Mouse (Mus musculus) midbrain, embryonic 13.5 days (tissue): ENCODE results near the gene Alcam. TPM values are rescaled to one million over a fixed set of nuclear protein-coding genes. Genes with fewer than 3 reads are reported as not detected.

ENCODE experiments used
- ATAC-seq: fragments of 200-750 bp; cut with Nextera tagmentation; 2 replicates; pipeline ENCODE4 v1.8.0; 2017; ENCODE audit warnings: mild to moderate bottlenecking, moderate TSS enrichment, moderate library complexity
- H3K27ac ChIP-seq: fragments of 300-500 bp; sonication (generic); 2 replicates; pipeline ENCODE4 v1.5.1; 2015; ENCODE audit warnings: inconsistent platforms, mild to moderate bottlenecking, moderate library complexity
- H3K27me3 ChIP-seq: fragments of 300-500 bp; sonication (generic); 2 replicates; pipeline ENCODE4 v1.6.1; 2015; ENCODE audit warnings: mild to moderate bottlenecking, inconsistent platforms
- H3K36me3 ChIP-seq: fragments of 300-500 bp; sonication (generic); 2 replicates; pipeline ENCODE4 v1.6.1; 2015; ENCODE audit warnings: mild to moderate bottlenecking, inconsistent platforms
- H3K4me1 ChIP-seq: fragments of 300-500 bp; sonication (generic); replicated peaks from 2 replicates; pipeline ENCODE4 v1.6.1; 2015; ENCODE audit warnings: inconsistent platforms
- H3K4me2 ChIP-seq: fragments of 300-500 bp; sonication (generic); replicated peaks from 2 replicates; pipeline ENCODE4 v1.6.1; 2015; ENCODE audit warnings: moderate library complexity, mild to moderate bottlenecking, inconsistent platforms
- H3K4me3 ChIP-seq: fragments of 300-500 bp; sonication (generic); replicated peaks from 2 replicates; pipeline ENCODE4 v1.5.1; 2015; ENCODE audit warnings: mild to moderate bottlenecking, inconsistent platforms
- H3K9ac ChIP-seq: fragments of 300-500 bp; sonication (generic); replicated peaks from 2 replicates; pipeline ENCODE4 v1.6.1; 2015; ENCODE audit warnings: mild to moderate bottlenecking, inconsistent platforms
- H3K9me3 ChIP-seq: fragments of 300-500 bp; sonication (generic); 2 replicates; pipeline ENCODE4 v1.6.1; 2016; ENCODE audit warnings: mild to moderate bottlenecking, inconsistent platforms
- WGBS: fragments of 180-500 bp; shearing (Covaris S2); methylation state at CpG from one replicate; pipeline ENCODE4 v1.1.7; 2015; 5-methylcytosine and 5-hydroxymethylcytosine counted together
- polyA plus RNA-seq: library from polyadenylated mRNA; unstranded; fragments of >200 nt; fragmentation: Nextera tagmentation; extraction: Ambion mirVana; gene quantifications from 2 replicates; pipeline ENCODE4 v1.2.1, GENCODE M21; 2015

The Alcam gene
- polyA plus RNA-seq, 1 experiment from 2014 or later: 13.7 TPM

- Histone ChIP-seq H3K9ac (no peak overlapping the region), H3K27ac (no peak overlapping the region), H3K27me3 (no peaks in the 10 kb centered on the region), H3K4me1 (no peaks in the 10 kb centered on the region), H3K4me3 (no peak overlapping the region), H3K36me3 (no peaks in the 10 kb centered on the region), H3K9me3 (no peaks in the 10 kb centered on the region), H3K4me2 (no peak overlapping the region)
- 87% methylated on average over 3 of the region's 3 CpGs for WGBS
- ATAC-seq: no peak
Observed at GRCm38 (mm10) chr16:52399112-52399511, 54.8 kb downstream of the Alcam start.

DNA sequence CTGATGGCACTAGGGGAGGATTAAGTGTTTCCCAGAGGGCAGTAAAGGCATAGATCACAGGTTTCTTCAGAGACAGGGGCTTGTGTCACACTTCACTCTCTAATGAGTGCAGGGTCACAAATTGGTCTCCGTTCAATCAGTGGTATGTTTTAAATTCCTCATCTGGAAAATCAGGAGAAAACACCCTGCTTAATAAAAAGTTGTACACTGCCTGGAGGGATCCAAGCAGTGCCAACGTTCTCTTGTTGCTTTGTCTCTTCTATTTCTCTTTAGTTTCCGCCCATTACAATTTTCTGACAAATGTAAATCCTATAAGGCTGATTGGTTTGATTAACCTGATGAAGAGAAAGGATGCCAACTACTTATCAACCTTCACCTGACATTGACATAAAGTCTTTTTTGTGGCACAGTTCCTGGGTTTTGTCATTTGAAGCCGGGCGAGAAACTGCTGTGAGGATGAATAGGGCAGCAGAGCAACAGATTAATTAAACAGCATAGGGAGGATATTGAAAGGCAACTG lies 67.0 kb downstream of the Alcam start:
- no peak for ATAC-seq
- H3K27ac ChIP-seq: no peak overlapping the region
- 54% methylated on average over 5 of the region's 5 CpGs for WGBS

GRCm38 (mm10) chr16:52383456-52384185 lies 70.3 kb downstream of the Alcam start:
- Histone ChIP-seq H3K4me3 (no peak overlapping the region), H3K9me3 (no peaks in the 10 kb centered on the region), H3K36me3 (no peaks in the 10 kb centered on the region), H3K4me1 (peaks cover 6% of the 10 kb centered on the region), H3K9ac (no peak overlapping the region), H3K4me2 (no peak overlapping the region), H3K27me3 (no peaks in the 10 kb centered on the region), H3K27ac (no peak overlapping the region)
- 61% methylated on average over 13 of the region's 13 CpGs for WGBS
- ATAC-seq: 0 out of 2 replicates have a peak, but pooled peaks have one; percentile 34

More for the DNA sequence above, 67.0 kb downstream of the Alcam start:
- Histone ChIP-seq H3K9me3 (no peaks in the 10 kb centered on the region), H3K4me1 (peaks cover 6% of the 10 kb centered on the region), H3K4me2 (no peak overlapping the region), H3K4me3 (no peak overlapping the region), H3K9ac (no peak overlapping the region), H3K27me3 (no peaks in the 10 kb centered on the region), H3K36me3 (no peaks in the 10 kb centered on the region)

DNA sequence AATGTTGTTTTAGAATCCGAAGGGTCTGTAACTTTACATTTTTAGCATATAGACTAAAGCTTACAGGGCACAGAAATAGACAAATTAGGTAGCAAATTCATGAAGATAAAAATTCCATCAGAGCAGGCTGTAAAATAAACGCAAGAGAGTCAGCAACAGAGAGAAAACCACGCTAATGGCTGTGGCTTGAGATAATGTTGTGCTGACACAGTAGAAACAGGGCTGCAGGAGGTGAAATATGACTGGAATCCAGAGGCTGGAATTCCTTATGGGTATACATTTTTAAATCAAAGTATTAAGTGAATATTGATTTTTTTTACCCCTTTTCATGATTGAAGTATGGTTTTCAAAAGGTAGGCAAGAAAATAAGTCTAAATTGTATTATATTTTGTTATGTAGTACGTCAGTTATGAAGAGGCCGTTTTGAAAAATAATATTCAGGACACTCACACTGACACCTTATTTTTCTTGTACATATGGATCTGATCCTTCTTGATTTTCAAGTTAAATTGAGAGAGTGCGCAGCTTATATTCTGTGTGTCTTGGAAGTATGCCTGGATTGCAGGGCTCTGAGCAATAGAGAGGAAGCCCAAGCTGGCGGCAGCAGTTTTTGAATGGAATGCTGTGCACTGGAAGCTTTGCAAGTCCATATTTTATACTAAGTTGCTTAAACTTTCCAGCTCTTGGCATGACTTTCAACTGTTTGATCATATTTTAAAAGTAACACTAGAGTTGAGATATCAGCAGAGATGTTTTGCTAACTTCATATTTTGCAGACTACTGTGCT lies 74.9 kb downstream of the Alcam start:
- Histone ChIP-seq H3K36me3 (no peaks in the 10 kb centered on the region), H3K4me2 (no peak overlapping the region), H3K27me3 (no peaks in the 10 kb centered on the region), H3K4me3 (no peak overlapping the region), H3K4me1 (no peaks in the 10 kb centered on the region), H3K9me3 (no peaks in the 10 kb centered on the region), H3K27ac (no peak overlapping the region), H3K9ac (no peak overlapping the region)
- WGBS: 84% methylated on average over 7 of the region's 7 CpGs
- no peak for ATAC-seq

- WGBS: 92% methylated on average over 2 of the region's 2 CpGs
- ATAC-seq: no peak
- H3K9ac ChIP-seq: no peak overlapping the region
Observed at GRCm38 (mm10) chr16:52376827-52377226, 77.0 kb downstream of the Alcam start.

GRCm38 (mm10) chr16:52371956-52372355 lies 81.9 kb downstream of the Alcam start:
- no peak for ATAC-seq
- WGBS: 88% methylated on average over 2 of the region's 2 CpGs
- H3K4me2 ChIP-seq: no peak overlapping the region

More at GRCm38 (mm10) chr16:52376827-52377226, 77.0 kb downstream of the Alcam start:
- no peaks in the 10 kb centered on the region for H3K4me1 ChIP-seq
- no peak overlapping the region for H3K4me2 ChIP-seq
- H3K27ac ChIP-seq: no peak overlapping the region
- no peaks in the 10 kb centered on the region for H3K27me3 ChIP-seq
- no peaks in the 10 kb centered on the region for H3K36me3 ChIP-seq
- H3K9me3 ChIP-seq: no peaks in the 10 kb centered on the region
- H3K4me3 ChIP-seq: no peak overlapping the region

GRCm38 (mm10) chr16:52368521-52368920 lies 85.4 kb downstream of the Alcam start:
- Histone ChIP-seq H3K9ac (no peak overlapping the region), H3K4me1 (no peaks in the 10 kb centered on the region), H3K4me3 (no peak overlapping the region), H3K4me2 (no peak overlapping the region), H3K9me3 (no peaks in the 10 kb centered on the region), H3K36me3 (no peaks in the 10 kb centered on the region), H3K27ac (no peak overlapping the region), H3K27me3 (no peaks in the 10 kb centered on the region)
- WGBS: 95% methylated on average over 5 of the region's 5 CpGs
- ATAC-seq: no peak

More at GRCm38 (mm10) chr16:52371956-52372355, 81.9 kb downstream of the Alcam start:
- Histone ChIP-seq H3K27ac (no peak overlapping the region), H3K4me3 (no peak overlapping the region), H3K36me3 (no peaks in the 10 kb centered on the region), H3K4me1 (no peaks in the 10 kb centered on the region), H3K9me3 (no peaks in the 10 kb centered on the region), H3K9ac (no peak overlapping the region), H3K27me3 (no peaks in the 10 kb centered on the region)

DNA sequence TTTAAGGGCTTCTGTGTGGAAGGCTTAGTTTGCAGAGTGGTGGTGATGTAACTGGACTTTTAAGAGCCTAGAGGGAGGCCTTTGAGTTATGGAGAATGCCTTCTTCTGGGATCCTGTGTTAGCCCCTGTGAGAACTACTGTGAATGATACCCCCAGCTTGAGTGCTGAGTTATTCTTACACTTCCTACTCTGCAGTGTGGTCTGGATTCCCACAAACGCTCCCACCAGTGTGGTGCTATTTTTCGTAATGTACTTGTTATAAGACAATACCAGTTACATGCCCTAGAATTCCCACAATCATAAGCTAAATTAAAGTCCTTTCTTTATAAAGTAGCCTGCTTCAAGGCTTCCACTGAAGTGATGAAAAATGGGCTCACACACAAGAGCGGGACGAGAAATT lies 87.0 kb downstream of the Alcam start:
- no peak overlapping the region for H3K27ac ChIP-seq
- 93% methylated on average over 4 of the region's 4 CpGs for WGBS
- no peaks in the 10 kb centered on the region for H3K9me3 ChIP-seq
- no peaks in the 10 kb centered on the region for H3K4me1 ChIP-seq
- ATAC-seq: no peak
- no peak overlapping the region for H3K9ac ChIP-seq
- no peak overlapping the region for H3K4me3 ChIP-seq
- no peaks in the 10 kb centered on the region for H3K27me3 ChIP-seq
- H3K4me2 ChIP-seq: no peak overlapping the region
- no peaks in the 10 kb centered on the region for H3K36me3 ChIP-seq

GRCm38 (mm10) chr16:52363944-52364511 lies 89.8 kb downstream of the Alcam start:
- no peaks in the 10 kb centered on the region for H3K4me1 ChIP-seq
- no peaks in the 10 kb centered on the region for H3K27me3 ChIP-seq
- no peaks in the 10 kb centered on the region for H3K36me3 ChIP-seq
- WGBS: 86% methylated on average over 4 of the region's 4 CpGs
- H3K4me3 ChIP-seq: no peak overlapping the region
- H3K27ac ChIP-seq: no peak overlapping the region
- no peak for ATAC-seq
- H3K9ac ChIP-seq: no peak overlapping the region
- no peaks in the 10 kb centered on the region for H3K9me3 ChIP-seq
- no peak overlapping the region for H3K4me2 ChIP-seq

- Histone ChIP-seq H3K36me3 (no peaks in the 10 kb centered on the region), H3K4me2 (no peak overlapping the region), H3K27me3 (no peaks in the 10 kb centered on the region), H3K4me3 (no peak overlapping the region), H3K27ac (no peak overlapping the region), H3K4me1 (no peaks in the 10 kb centered on the region), H3K9me3 (no peaks in the 10 kb centered on the region), H3K9ac (no peak overlapping the region)
- ATAC-seq: no peak
- 69% methylated on average over 2 of the region's 2 CpGs for WGBS
Observed at GRCm38 (mm10) chr16:52343467-52344033, 110.3 kb downstream of the Alcam start.

- Histone ChIP-seq H3K36me3 (no peaks in the 10 kb centered on the region), H3K4me1 (no peaks in the 10 kb centered on the region), H3K9me3 (no peaks in the 10 kb centered on the region), H3K4me3 (no peak overlapping the region), H3K27me3 (no peaks in the 10 kb centered on the region), H3K27ac (no peak overlapping the region), H3K9ac (no peak overlapping the region), H3K4me2 (no peak overlapping the region)
- ATAC-seq: no peak
- 88% methylated on average over 8 of the region's 8 CpGs for WGBS
Observed at GRCm38 (mm10) chr16:52342694-52343466, 111.0 kb downstream of the Alcam start.
